Comparison of ENCODE assay signal across 11 mouse cellular contexts in the genomic region with DNA sequence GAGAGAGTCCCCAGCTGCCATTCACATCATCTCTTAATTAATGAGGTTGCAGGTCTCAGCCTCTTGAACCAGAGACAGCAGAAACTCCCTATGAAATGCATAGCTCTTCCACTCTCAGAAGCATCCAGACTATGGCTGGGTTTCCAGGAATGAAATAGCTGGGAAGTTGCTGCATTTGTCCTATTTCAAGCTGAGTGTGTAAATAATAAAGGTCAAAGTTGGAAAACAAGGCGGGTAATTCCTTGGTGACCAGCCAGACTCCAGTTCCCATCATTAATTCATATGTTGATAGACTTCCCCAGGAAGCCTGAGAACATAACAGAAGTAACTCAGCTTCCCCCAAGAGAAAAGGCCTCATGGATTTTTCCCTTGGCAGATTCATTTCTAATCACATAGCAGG.
DNase-seq lines count a peak whose midpoint lies in the region; ATAC-seq and TF ChIP-seq lines count a peak whose summit lies in the region.
"Had no signal": no experiment of that assay in that cellular context is flagged by ENCODE, and none has a peak within 500 bp of the region (broad histone marks: within the 10 kb centered on the region; RNA-seq: fewer than 3 reads in every experiment).

No protein-coding gene starts in this region.

- no peak for ATAC-seq in midbrain, embryonic 16.5 days
- ATAC-seq: Patski had no signal

- TF ChIP-seq CTCF in gastrocnemius, adult 2 months (IDR thresholded peaks at IDR 0.05), result no peak

- H3K4me3 ChIP-seq in gastrocnemius, adult 2 months, result no peak overlapping the region
- no peak overlapping the region for H3K4me3 ChIP-seq in embryonic facial prominence, embryonic 10.5 days
- no peak overlapping the region for H3K4me3 ChIP-seq in midbrain, embryonic 16.5 days (ENCODE audit: low read depth, low read length)
- H3K4me3 ChIP-seq: limb, embryonic 15.5 days; midbrain, embryonic 12.5 days had no signal

- no peak for DNase-seq in gastrocnemius, adult 2 months
- DNase-seq in gastrocnemius, postnatal 10 days, result no peak
- DNase-seq in embryonic facial prominence, embryonic 10.5 days (ENCODE audit: low spot score), result no peak
- peak; percentile 9 for DNase-seq in heart, postnatal 25 days (ENCODE audit: low spot score)
- DNase-seq in kidney, postnatal 36 days, result peak; percentile 43 to 57
- no peak for DNase-seq in frontal cortex, postnatal 36 days (ENCODE audit: low spot score in 2 of 2)
- no peak for DNase-seq in left cerebral cortex, postnatal 4 days

- 39% methylated on average over 1 of the region's 1 CpGs for WGBS in embryonic facial prominence, embryonic 10.5 days
- WGBS in midbrain, embryonic 16.5 days, result 27% methylated on average over 1 of the region's 1 CpGs

- no peaks in the 10 kb centered on the region for H3K9me3 ChIP-seq in embryonic facial prominence, embryonic 10.5 days
- no peaks in the 10 kb centered on the region for H3K9me3 ChIP-seq in midbrain, embryonic 16.5 days (replicated peaks; ENCODE audit: control insufficient read depth, low read length, poor library complexity, severe bottlenecking)
- H3K9me3 ChIP-seq: limb, embryonic 15.5 days; midbrain, embryonic 12.5 days had no signal

- H3K36me3 ChIP-seq in embryonic facial prominence, embryonic 10.5 days (replicated peaks), result no peaks in the 10 kb centered on the region
- no peaks in the 10 kb centered on the region for H3K36me3 ChIP-seq in midbrain, embryonic 16.5 days (ENCODE audit: control insufficient read depth, insufficient read depth, low read length)
- H3K36me3 ChIP-seq: limb, embryonic 15.5 days; midbrain, embryonic 12.5 days had no signal

- no peaks in the 10 kb centered on the region for H3K27me3 ChIP-seq in embryonic facial prominence, embryonic 10.5 days (replicated peaks; ENCODE audit: low read depth, poor library complexity, severe bottlenecking)
- H3K27me3 ChIP-seq in midbrain, embryonic 16.5 days (ENCODE audit: control insufficient read depth, insufficient read depth, low read depth, low read length), result no peaks in the 10 kb centered on the region
- H3K27me3 ChIP-seq: midbrain, embryonic 12.5 days; Patski had no signal

- peak overlapping the region; percentile 63 for H3K27ac ChIP-seq in gastrocnemius, adult 2 months
- H3K27ac ChIP-seq in embryonic facial prominence, embryonic 10.5 days (replicated peaks), result peak overlapping the region; percentile 44; the same call in 1 of the 2 replicates
- no peak overlapping the region for H3K27ac ChIP-seq in midbrain, embryonic 16.5 days (ENCODE audit: low read length)
- H3K27ac ChIP-seq: limb, embryonic 15.5 days; midbrain, embryonic 12.5 days had no signal

- no peak overlapping the region for H3K9ac ChIP-seq in midbrain, embryonic 16.5 days (ENCODE audit: low read depth, low read length)
- H3K9ac ChIP-seq: limb, embryonic 15.5 days; midbrain, embryonic 12.5 days had no signal

- intact Hi-C loops in gastrocnemius, adult 2 months (cut with DNase I), result loop anchor here (2.0 kb wide), 1 partner anchor 58 kb away; no protein-coding TSS in a partner anchor
- intact Hi-C loops in heart, postnatal 25 days (cut with DNase I), result loop anchor here (5.0 kb wide), 3 partner anchors 59 to 131 kb away; no protein-coding TSS in a partner anchor
- intact Hi-C loops in left cerebral cortex, postnatal 4 days (cut with DNase I), result no loop called here

- no peak overlapping the region for H3K4me2 ChIP-seq in midbrain, embryonic 16.5 days (ENCODE audit: low read length)
- H3K4me2 ChIP-seq: limb, embryonic 15.5 days; midbrain, embryonic 12.5 days had no signal

- H3K4me1 ChIP-seq in embryonic facial prominence, embryonic 10.5 days, result peaks cover 16% of the 10 kb centered on the region
- 0 out of 2 replicates have a peak, but pooled peaks cover 3% of the 10 kb centered on the region for H3K4me1 ChIP-seq in midbrain, embryonic 16.5 days (ENCODE audit: control insufficient read depth, insufficient read depth, low read length)

Comparison
In these comparisons a context has a peak if more than half of its experiments do, and no peak if none do; other contexts are left out.
1. DNase-seq: peak in heart, postnatal 25 days (single experiment) and kidney, postnatal 36 days (2 of 2); none in gastrocnemius, adult 2 months (single experiment), gastrocnemius, postnatal 10 days (single experiment), embryonic facial prominence, embryonic 10.5 days (single experiment), frontal cortex, postnatal 36 days (0 of 2) and left cerebral cortex, postnatal 4 days (single experiment).